Mouse (Mus musculus): ENCODE results near the gene Ano8.

DNA sequence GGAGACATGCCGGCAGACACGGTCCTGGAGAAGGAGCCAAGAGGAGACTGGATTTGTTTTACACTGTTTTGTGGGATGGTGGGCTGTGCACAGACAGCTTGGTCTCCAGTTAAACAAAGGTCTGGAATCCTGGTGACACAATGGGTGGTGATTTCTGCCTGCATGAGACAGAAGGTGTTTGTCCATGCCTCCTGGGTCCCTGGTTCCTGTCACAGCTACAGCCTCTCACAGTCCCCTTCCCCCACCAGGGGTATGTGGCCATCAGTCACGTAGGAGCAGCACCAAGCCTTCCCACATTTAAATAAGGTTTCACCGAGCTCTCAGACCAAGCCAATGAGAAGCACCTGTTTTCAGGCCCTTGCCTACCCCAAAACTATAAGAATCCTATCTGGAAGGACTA, 34.4 kb downstream of the Ano8 start:
- TF ChIP-seq GATA1 (IDR thresholded peaks at IDR 0.05; ENCODE audit: borderline replicate concordance, low read length) (no peak), FLI1 (IDR thresholded peaks at IDR 0.05; ENCODE audit: low read length) (no peak)
